Mouse (Mus musculus) left cerebral cortex, postnatal 10 days (tissue): ENCODE results near the gene Rhbdl3. TPM values are rescaled to one million over a fixed set of nuclear protein-coding genes. Genes with fewer than 3 reads are reported as not detected.

Experiments
- DNase-seq, 2 experiments: peaks; one replicate each; pipeline ENCODE4 v3.0.0; 2021 to 2022; ENCODE audit warnings: low spot score in 2 of 2, mixed read lengths in 1 of 2; ENCODE audit errors: extremely low spot score in 1 of 2
- intact Hi-C: fragments of 180-260 bp; cut with DNase I; formaldehyde crosslinking; loops from one replicate; pipeline ENCODE4 v1.15.1; 2025
- total RNA-seq, 2 experiments: library from RNA; stranded (reverse); gene quantifications; 2 replicates each; pipeline ENCODE4 v1.2.3; 2021

Gene Rhbdl3
- total RNA-seq, 2 experiments from 2014 or later: 19.4 to 22.5 TPM

GRCm38 (mm10) chr11:80308537-80308936 lies 7.8 kb downstream of the Rhbdl3 start:
- intact Hi-C loops: no loop called here
- no peak for DNase-seq

GRCm38 (mm10) chr11:80311271-80311670 lies 10.6 kb downstream of the Rhbdl3 start:
- intact Hi-C loops: no loop called here
- no peak for DNase-seq

GRCm38 (mm10) chr11:80312049-80312448 lies 11.3 kb downstream of the Rhbdl3 start:
- DNase-seq: no peak

GRCm38 (mm10) chr11:80312565-80312964 lies 11.9 kb downstream of the Rhbdl3 start:
- intact Hi-C loops: no loop called here

More at GRCm38 (mm10) chr11:80312049-80312448, 11.3 kb downstream of the Rhbdl3 start:
- intact Hi-C loops: no loop called here

GRCm38 (mm10) chr11:80313462-80313861 lies 12.8 kb downstream of the Rhbdl3 start:
- DNase-seq: no peak
- intact Hi-C loops: no loop called here

More at GRCm38 (mm10) chr11:80312565-80312964, 11.9 kb downstream of the Rhbdl3 start:
- no peak for DNase-seq

GRCm38 (mm10) chr11:80313944-80314343 lies 13.2 kb downstream of the Rhbdl3 start:
- DNase-seq: no peak
- intact Hi-C loops: no loop called here

GRCm38 (mm10) chr11:80315743-80316639 lies 15.3 kb downstream of the Rhbdl3 start:
- intact Hi-C loops: no loop called here
- no peak for DNase-seq

- DNase-seq: no peak
- intact Hi-C loops: no loop called here
Observed at GRCm38 (mm10) chr11:80323255-80323654, 22.5 kb downstream of the Rhbdl3 start.

GRCm38 (mm10) chr11:80324636-80325035 lies 23.9 kb downstream of the Rhbdl3 start:
- intact Hi-C loops: no loop called here
- no peak for DNase-seq

GRCm38 (mm10) chr11:80332709-80333400 lies 32.1 kb downstream of the Rhbdl3 start:
- intact Hi-C loops: no loop called here
- no peak for DNase-seq

GRCm38 (mm10) chr11:80335609-80336350 lies 35.1 kb downstream of the Rhbdl3 start:
- intact Hi-C loops: no loop called here
- no peak for DNase-seq

GRCm38 (mm10) chr11:80336351-80336730 lies 35.6 kb downstream of the Rhbdl3 start:
- DNase-seq: no peak
- intact Hi-C loops: no loop called here

GRCm38 (mm10) chr11:80342482-80342881 lies 41.8 kb downstream of the Rhbdl3 start:
- DNase-seq: no peak
- intact Hi-C loops: no loop called here

- peak; percentile 72 to 84 for DNase-seq
- intact Hi-C loops: loop anchor here (1.0 to 10.0 kb wide), 3 partner anchors 50 to 307 kb away; partner anchors contain the start of gene Rhbdl3
Observed at GRCm38 (mm10) chr11:80351832-80352430, 51.2 kb downstream of the Rhbdl3 start.

GRCm38 (mm10) chr11:80354832-80355231 lies 54.1 kb downstream of the Rhbdl3 start:
- intact Hi-C loops: loop anchor here (5.0 to 10.0 kb wide), 2 partner anchors 53 to 310 kb away; partner anchors contain the start of gene Rhbdl3

GRCm38 (mm10) chr11:80368949-80369348 lies 68.2 kb downstream of the Rhbdl3 start:
- DNase-seq: no peak
- intact Hi-C loops: no loop called here

More at GRCm38 (mm10) chr11:80354832-80355231, 54.1 kb downstream of the Rhbdl3 start:
- peak in 1 of 2 experiments; percentile 48 for DNase-seq

- intact Hi-C loops: no loop called here
- DNase-seq: no peak
Observed at GRCm38 (mm10) chr11:80376651-80377050, 75.9 kb downstream of the Rhbdl3 start.

- intact Hi-C loops: no loop called here
- DNase-seq: peak; percentile 83 to 92
Observed at GRCm38 (mm10) chr11:80377712-80378451, 77.2 kb downstream of the Rhbdl3 start, which contains the start of gene 5730455P16Rik. TSS of gene 5730455P16Rik (minus strand) at chr11:80378034.
